Mouse (Mus musculus) hindbrain, embryonic 16.5 days (tissue): Measurements from ENCODE around the gene Foxo3. TPM values are rescaled to one million over a fixed set of nuclear protein-coding genes. Genes with fewer than 3 reads are reported as not detected.

ENCODE experiments used
- ATAC-seq: fragments of 200-750 bp; cut with Nextera tagmentation; 2 replicates; pipeline ENCODE4 v1.8.0; 2017; ENCODE audit warnings: moderate TSS enrichment, moderate library complexity
- H3K27ac ChIP-seq: fragments of 300-500 bp; sonication (generic); 2 replicates; pipeline ENCODE4 v1.5.1; 2014; ENCODE audit warnings: low read depth, mild to moderate bottlenecking, control low read depth, low read length, moderate library complexity
- H3K27me3 ChIP-seq: fragments of 300-500 bp; sonication (generic); replicated peaks from 2 replicates; pipeline ENCODE4 v1.6.1; 2014; ENCODE audit warnings: low read length; ENCODE audit not compliant: control insufficient read depth, insufficient read depth
- H3K36me3 ChIP-seq: fragments of 300-500 bp; sonication (generic); 2 replicates; pipeline ENCODE4 v1.6.1; 2014; ENCODE audit warnings: mild to moderate bottlenecking, low read length, moderate library complexity, mixed read lengths; ENCODE audit not compliant: control insufficient read depth, insufficient read depth
- H3K4me1 ChIP-seq: fragments of 300-500 bp; sonication (generic); 2 replicates; pipeline ENCODE4 v1.6.1; 2014; ENCODE audit warnings: low read depth, low read length; ENCODE audit not compliant: control insufficient read depth, insufficient read depth
- H3K4me2 ChIP-seq: fragments of 300-500 bp; sonication (generic); 2 replicates; pipeline ENCODE4 v1.6.1; 2014; ENCODE audit warnings: mild to moderate bottlenecking, low read length, control low read depth, moderate library complexity
- H3K4me3 ChIP-seq: fragments of 300-500 bp; sonication (generic); 2 replicates; pipeline ENCODE4 v1.5.1; 2014; ENCODE audit warnings: mild to moderate bottlenecking, low read length, control low read depth, moderate library complexity
- H3K9ac ChIP-seq: fragments of 300-500 bp; sonication (generic); 2 replicates; pipeline ENCODE4 v1.6.1; 2014; ENCODE audit warnings: low read depth, mild to moderate bottlenecking, control low read depth, low read length, moderate library complexity
- H3K9me3 ChIP-seq: fragments of 300-500 bp; sonication (generic); 2 replicates; pipeline ENCODE4 v1.6.1; 2014; ENCODE audit warnings: mild to moderate bottlenecking, low read length, moderate library complexity; ENCODE audit not compliant: control insufficient read depth
- WGBS: fragments of 180-500 bp; shearing (Covaris S2); extraction: QIAGEN DNeasy Blood & Tissue Kit; methylation state at CpG from one replicate; pipeline ENCODE4 v1.1.7; 2014; 5-methylcytosine and 5-hydroxymethylcytosine counted together
- polyA plus RNA-seq: library from polyadenylated mRNA; unstranded; fragments of >200 nt; fragmentation: Nextera tagmentation; extraction: Ambion mirVana; gene quantifications from 2 replicates; pipeline ENCODE4 v1.2.1, GENCODE M21; 2015

Foxo3 gene
- polyA plus RNA-seq, 1 experiment from 2014 or later = 4.4 TPM

- H3K4me3 ChIP-seq = no peak overlapping the region
- H3K4me2 ChIP-seq = no peak overlapping the region
- H3K9me3 ChIP-seq = no peaks in the 10 kb centered on the region
- H3K9ac ChIP-seq = no peak overlapping the region
- no peaks in the 10 kb centered on the region for H3K4me1 ChIP-seq
- no peaks in the 10 kb centered on the region for H3K27me3 ChIP-seq
- ATAC-seq = no peak
- no peak overlapping the region for H3K27ac ChIP-seq
- no peaks in the 10 kb centered on the region for H3K36me3 ChIP-seq
- 67% methylated on average over 7 of the region's 7 CpGs for WGBS
Observed at GRCm38 (mm10) chr10:42299967-42300366, 23.4 kb upstream of the Foxo3 start.

GRCm38 (mm10) chr10:42299426-42299825 lies 22.9 kb upstream of the Foxo3 start:
- WGBS = 82% methylated on average over 6 of the region's 6 CpGs
- no peaks in the 10 kb centered on the region for H3K9me3 ChIP-seq
- no peak overlapping the region for H3K4me2 ChIP-seq
- no peaks in the 10 kb centered on the region for H3K4me1 ChIP-seq
- H3K9ac ChIP-seq = no peak overlapping the region
- no peaks in the 10 kb centered on the region for H3K36me3 ChIP-seq
- H3K27ac ChIP-seq = no peak overlapping the region
- no peaks in the 10 kb centered on the region for H3K27me3 ChIP-seq
- ATAC-seq = no peak
- H3K4me3 ChIP-seq = no peak overlapping the region

GRCm38 (mm10) chr10:42297954-42298353 lies 21.4 kb upstream of the Foxo3 start:
- H3K27me3 ChIP-seq = no peaks in the 10 kb centered on the region
- H3K27ac ChIP-seq = no peak overlapping the region
- WGBS = 89% methylated on average over 1 of the region's 1 CpGs
- no peaks in the 10 kb centered on the region for H3K4me1 ChIP-seq
- no peaks in the 10 kb centered on the region for H3K9me3 ChIP-seq
- no peak for ATAC-seq
- no peak overlapping the region for H3K4me2 ChIP-seq
- no peaks in the 10 kb centered on the region for H3K36me3 ChIP-seq
- H3K4me3 ChIP-seq = no peak overlapping the region
- no peak overlapping the region for H3K9ac ChIP-seq

GRCm38 (mm10) chr10:42297109-42297508 lies 20.6 kb upstream of the Foxo3 start:
- WGBS = 79% methylated on average over 2 of the region's 2 CpGs
- Histone ChIP-seq H3K9ac (no peak overlapping the region), H3K27me3 (no peaks in the 10 kb centered on the region), H3K4me3 (no peak overlapping the region), H3K4me2 (no peak overlapping the region), H3K27ac (no peak overlapping the region), H3K4me1 (no peaks in the 10 kb centered on the region), H3K36me3 (no peaks in the 10 kb centered on the region), H3K9me3 (no peaks in the 10 kb centered on the region)
- ATAC-seq = no peak

- H3K4me3 ChIP-seq = no peak overlapping the region
- H3K4me2 ChIP-seq = no peak overlapping the region
- no peak overlapping the region for H3K27ac ChIP-seq
- H3K36me3 ChIP-seq = no peaks in the 10 kb centered on the region
- WGBS = 53% methylated on average over 4 of the region's 4 CpGs
- no peaks in the 10 kb centered on the region for H3K9me3 ChIP-seq
- no peak overlapping the region for H3K9ac ChIP-seq
- H3K27me3 ChIP-seq = no peaks in the 10 kb centered on the region
- no peak for ATAC-seq
- H3K4me1 ChIP-seq = no peaks in the 10 kb centered on the region
Observed at GRCm38 (mm10) chr10:42296559-42296958, 20.0 kb upstream of the Foxo3 start.

GRCm38 (mm10) chr10:42295028-42295427 lies 18.5 kb upstream of the Foxo3 start:
- Histone ChIP-seq H3K27ac (no peak overlapping the region), H3K4me2 (no peak overlapping the region), H3K4me3 (no peak overlapping the region), H3K36me3 (no peaks in the 10 kb centered on the region), H3K4me1 (no peaks in the 10 kb centered on the region), H3K9ac (no peak overlapping the region), H3K27me3 (no peaks in the 10 kb centered on the region), H3K9me3 (no peaks in the 10 kb centered on the region)
- WGBS = 6% methylated on average over 1 of the region's 1 CpGs
- ATAC-seq = peak; percentile 83

- Histone ChIP-seq H3K4me1 (no peaks in the 10 kb centered on the region), H3K4me2 (no peak overlapping the region), H3K27me3 (no peaks in the 10 kb centered on the region), H3K4me3 (no peak overlapping the region), H3K9me3 (no peaks in the 10 kb centered on the region), H3K27ac (no peak overlapping the region), H3K9ac (no peak overlapping the region), H3K36me3 (no peaks in the 10 kb centered on the region)
- WGBS = 82% methylated on average over 2 of the region's 2 CpGs
- ATAC-seq = no peak
Observed at GRCm38 (mm10) chr10:42294392-42294791, 17.8 kb upstream of the Foxo3 start.

- H3K36me3 ChIP-seq = no peaks in the 10 kb centered on the region
- no peaks in the 10 kb centered on the region for H3K4me1 ChIP-seq
- H3K9me3 ChIP-seq = no peaks in the 10 kb centered on the region
- no peak overlapping the region for H3K4me2 ChIP-seq
- no peaks in the 10 kb centered on the region for H3K27me3 ChIP-seq
- no peak overlapping the region for H3K27ac ChIP-seq
- WGBS = 66% methylated on average over 4 of the region's 4 CpGs
- no peak overlapping the region for H3K9ac ChIP-seq
- no peak overlapping the region for H3K4me3 ChIP-seq
- no peak for ATAC-seq
Observed at GRCm38 (mm10) chr10:42293877-42294276, 17.3 kb upstream of the Foxo3 start.

GRCm38 (mm10) chr10:42291360-42291759 lies 14.8 kb upstream of the Foxo3 start:
- no peaks in the 10 kb centered on the region for H3K27me3 ChIP-seq
- H3K4me3 ChIP-seq = no peak overlapping the region
- H3K27ac ChIP-seq = no peak overlapping the region
- no peak overlapping the region for H3K9ac ChIP-seq
- H3K9me3 ChIP-seq = no peaks in the 10 kb centered on the region
- no peaks in the 10 kb centered on the region for H3K4me1 ChIP-seq
- 65% methylated on average over 5 of the region's 5 CpGs for WGBS
- H3K36me3 ChIP-seq = no peaks in the 10 kb centered on the region
- no peak for ATAC-seq
- no peak overlapping the region for H3K4me2 ChIP-seq

GRCm38 (mm10) chr10:42287666-42288065 lies 11.1 kb upstream of the Foxo3 start:
- ATAC-seq = no peak
- H3K27me3 ChIP-seq = no peaks in the 10 kb centered on the region
- 65% methylated on average over 1 of the region's 1 CpGs for whole genome bisulfite sequencing
- H3K9me3 ChIP-seq = no peaks in the 10 kb centered on the region
- no peaks in the 10 kb centered on the region for H3K36me3 ChIP-seq
- no peak overlapping the region for H3K9ac ChIP-seq
- H3K4me1 ChIP-seq = no peaks in the 10 kb centered on the region
- H3K4me3 ChIP-seq = no peak overlapping the region
- no peak overlapping the region for H3K4me2 ChIP-seq
- no peak overlapping the region for H3K27ac ChIP-seq
